Mouse (Mus musculus) mesoderm, embryonic 11.5 days (tissue): ENCODE results near the gene Ttc5.
"Not testable (repeated sequence)": the region's sequence is repeated elsewhere in the genome, so short reads cannot be mapped to it uniquely, and the experiment has no call there.

Source experiments
- DNase-seq: peaks from one replicate; pipeline ENCODE4 v3.0.0-alpha.2; 2012; ENCODE audit warnings: low read depth, low spot score

Gene Ttc5

GRCm38 (mm10) chr14:50785251-50785637 is at the start of gene Ttc5:
Ttc5 (minus strand) TSS chr14:50785519.
- peak; percentile 94 for DNase-seq

- DNase-seq: no peak
These were observed 49.1 kb upstream of the Ttc5 start for GRCm38 (mm10) chr14:50834435-50834834.

GRCm38 (mm10) chr14:50833964-50834363 is 48.6 kb upstream of the Ttc5 start:
- DNase-seq: no peak

DNA sequence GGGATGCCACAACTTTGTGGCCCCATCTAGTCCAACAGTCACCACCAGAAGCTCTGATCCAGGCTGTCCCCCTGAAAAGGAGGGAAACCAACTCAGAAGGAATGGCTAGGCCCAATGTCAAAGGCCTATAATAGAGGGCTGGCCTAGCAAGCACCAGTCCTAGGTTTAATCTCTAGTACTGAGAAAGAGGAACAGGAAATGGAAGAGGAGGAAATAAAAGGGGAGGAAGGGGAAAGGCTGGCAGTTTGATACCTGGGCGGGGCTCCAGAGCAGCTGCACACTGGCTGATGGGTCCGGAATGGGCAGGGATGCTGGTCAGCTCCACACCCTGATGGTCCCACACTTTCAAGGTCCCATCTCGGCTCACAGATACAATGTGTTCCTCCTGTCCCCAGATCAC is 44.6 kb upstream of the Ttc5 start:
- no peak for DNase-seq

GRCm38 (mm10) chr14:50826579-50826978 is 41.3 kb upstream of the Ttc5 start:
- no peak for DNase-seq

DNA sequence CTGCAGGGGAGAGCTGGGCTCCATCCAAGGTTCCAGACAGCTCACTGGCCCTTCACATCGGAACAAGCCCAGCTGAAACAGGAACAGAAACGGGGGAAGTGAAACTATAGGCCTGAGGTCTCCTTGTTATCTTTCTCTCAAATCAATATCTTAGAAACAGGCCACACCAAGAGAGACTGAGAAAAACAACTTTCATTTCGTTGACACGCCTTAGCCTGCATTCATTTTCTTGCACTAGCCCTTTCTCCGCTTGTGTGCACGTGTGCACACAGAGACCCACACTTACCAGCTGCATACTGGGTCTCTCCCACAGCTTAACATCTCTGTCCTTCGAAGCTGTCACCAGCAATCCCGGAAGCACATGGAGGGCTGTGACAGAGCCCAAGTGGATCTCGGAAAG is 38.9 kb upstream of the Ttc5 start:
- no peak for DNase-seq

DNA sequence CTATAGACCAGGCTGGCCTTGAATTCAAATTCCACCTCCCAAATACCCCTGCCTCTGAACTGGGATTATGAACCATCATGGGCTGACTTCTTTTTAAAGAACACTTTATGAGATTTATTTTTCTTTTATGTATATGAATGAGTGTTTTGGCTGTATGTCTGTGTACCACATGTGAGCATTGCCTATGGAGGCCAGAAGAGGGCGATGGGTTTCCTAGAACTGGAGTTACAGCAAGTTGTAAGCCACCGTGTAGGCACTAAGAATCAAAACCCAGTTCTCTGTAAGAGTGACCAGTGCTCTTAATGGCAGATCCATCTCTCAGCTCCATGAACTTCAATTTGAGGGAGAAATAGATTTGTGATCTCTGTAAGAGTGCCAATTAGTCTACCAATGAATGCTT is 37.9 kb upstream of the Ttc5 start:
- no peak for DNase-seq

DNA sequence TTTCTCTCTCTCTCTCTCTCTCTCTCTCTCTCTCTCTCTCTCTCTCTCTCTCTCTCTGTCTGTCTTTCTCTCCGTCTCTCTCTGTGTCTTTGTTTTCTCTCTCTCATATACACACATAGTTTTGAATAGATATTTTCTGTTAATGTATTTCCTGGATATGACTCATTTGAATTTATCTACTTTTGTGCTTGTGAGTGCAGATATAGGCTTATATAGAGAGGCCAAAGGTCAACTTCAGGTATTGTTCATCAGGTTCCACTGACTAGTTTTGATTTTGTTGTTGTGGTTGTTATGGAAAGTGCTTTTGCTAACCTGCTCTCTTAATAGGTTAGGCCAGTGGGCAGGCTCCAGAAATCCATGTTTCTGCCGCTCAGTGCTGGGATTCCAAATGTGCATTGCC is 27.7 kb upstream of the Ttc5 start:
- DNase-seq: no peak

DNA sequence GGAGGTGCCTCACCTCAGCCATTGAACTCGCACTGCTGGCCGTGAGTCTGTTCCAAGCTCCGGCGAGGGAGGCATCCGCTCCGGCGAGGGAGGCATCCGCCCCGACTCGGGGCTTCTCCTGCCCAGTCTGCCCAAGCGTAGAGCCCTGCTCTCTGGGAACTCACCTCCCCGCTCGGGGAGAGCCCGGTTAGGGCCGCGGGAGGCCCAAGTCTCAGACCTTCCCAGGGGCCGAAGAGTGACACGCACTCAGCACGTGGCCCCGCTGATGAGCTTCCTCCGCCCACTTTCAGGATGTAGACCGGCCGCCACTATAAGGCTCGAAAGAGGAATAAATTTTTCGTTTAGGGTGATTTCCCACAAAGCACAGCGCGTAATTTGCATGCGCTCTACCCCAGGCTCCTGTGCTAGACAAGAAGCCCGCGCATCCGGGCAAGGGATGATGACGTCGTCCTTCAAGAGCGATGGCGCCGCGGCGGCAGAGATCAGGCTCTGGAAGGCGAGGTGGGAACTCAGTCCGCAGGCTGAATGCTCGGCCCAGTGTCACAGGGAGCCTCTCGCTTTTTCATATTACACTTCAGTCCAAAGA is 22.3 kb upstream of the Ttc5 start, which contains the start of the genes Ccnb1ip1 and Parp2:
Ccnb1ip1 (minus strand) TSS at position 246 of the 586 bp plus-strand sequence.
Parp2 (plus strand) TSS at position 355 of the 586 bp plus-strand sequence.
- DNase-seq: peak; percentile 97

DNA sequence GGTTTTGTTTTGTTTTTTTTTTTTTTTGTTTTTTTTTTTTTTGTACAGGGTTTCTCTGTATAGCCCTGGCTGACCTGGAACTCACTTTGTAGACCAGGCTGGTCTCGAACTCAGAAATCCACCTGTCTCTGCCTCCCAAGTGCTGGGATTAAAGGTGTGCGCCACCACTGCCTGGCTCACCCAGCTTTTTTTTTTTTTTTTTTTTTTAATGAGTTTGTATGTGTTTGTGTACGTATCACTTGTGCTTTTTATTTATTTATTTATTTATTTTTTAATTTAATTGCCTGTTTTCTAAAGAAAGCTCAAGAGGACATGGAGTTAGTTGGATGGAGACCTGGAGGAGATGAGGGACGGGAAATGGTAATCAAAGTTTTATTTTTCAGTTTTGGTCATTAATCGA is 21.1 kb upstream of the Ttc5 start:
- DNase-seq: not testable (repeated sequence)

DNA sequence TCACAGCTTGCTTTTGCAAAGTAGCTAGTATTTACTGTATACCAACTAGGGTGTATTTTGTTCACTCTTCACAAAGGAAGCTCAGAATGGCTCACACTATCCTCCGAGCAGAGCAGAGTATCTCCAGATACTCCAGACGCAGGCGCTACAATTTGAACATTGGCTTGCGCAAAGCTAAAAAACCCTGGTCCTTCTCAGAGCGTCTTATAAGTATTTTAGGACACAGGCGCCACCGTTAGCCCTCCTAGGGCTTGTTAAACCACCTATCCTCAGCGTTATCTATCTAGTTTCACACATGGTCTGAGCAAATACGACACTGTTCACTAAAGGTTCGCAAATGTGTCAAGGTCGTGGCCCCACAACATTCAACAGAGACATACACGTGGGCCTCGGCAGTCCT is 19.4 kb upstream of the Ttc5 start:
- DNase-seq: no peak

DNA sequence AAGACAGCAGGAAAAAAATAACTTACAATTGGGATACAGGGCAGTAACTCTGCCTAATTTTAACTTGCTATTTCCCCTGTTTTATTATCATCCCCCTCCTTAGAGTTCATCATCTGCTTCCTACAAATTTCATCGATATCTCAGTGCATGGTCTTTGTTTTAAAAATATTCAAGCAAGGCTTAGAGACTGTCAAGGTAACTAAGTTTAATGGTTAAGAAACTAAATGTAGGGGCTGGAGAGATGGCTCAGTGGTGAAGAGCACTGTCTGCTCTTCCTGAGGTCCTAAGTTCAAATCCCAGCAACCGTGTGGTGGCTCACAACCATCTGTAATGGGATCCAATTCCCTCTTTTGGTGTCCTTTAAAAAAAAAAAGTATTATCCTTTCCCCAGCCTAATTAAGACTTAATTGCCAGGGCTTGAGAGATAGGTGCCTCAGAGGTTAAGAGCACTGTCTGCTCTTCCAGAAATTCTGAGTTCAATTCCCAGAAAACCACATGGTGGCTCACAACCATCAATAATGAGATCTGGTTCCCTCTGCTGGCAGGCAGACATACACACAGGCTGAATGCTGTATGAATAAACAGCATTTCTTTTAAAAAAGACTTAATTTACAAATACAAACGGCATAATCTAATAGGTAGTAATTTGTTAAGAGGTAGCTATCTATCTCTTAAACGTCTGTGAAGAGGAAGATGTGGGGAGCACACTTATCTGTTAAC is 17.7 kb upstream of the Ttc5 start:
- DNase-seq: peak; percentile 39

GRCm38 (mm10) chr14:50802441-50802840 is 17.1 kb upstream of the Ttc5 start:
- no peak for DNase-seq

- DNase-seq: peak; percentile 66
These were observed 14.4 kb upstream of the Ttc5 start for GRCm38 (mm10) chr14:50799502-50800259.

DNA sequence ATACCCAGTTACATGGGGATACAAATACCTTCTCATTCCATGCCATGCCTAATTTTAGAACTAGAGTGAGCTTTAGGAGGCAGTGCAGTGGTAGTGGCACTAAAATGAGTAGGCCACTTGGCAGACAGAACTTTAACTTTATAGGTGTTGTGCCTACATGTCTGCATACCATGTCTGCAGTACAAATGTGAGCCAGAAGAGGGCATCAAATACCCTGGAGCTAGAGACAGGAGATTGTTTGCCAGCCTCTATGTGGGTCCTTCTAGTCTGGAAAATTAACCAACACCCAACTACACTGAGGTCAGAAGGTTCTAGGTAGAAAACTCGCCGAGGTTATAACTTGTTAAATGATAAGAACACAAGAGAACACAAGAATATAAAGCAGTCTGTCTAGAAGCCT is 13.2 kb upstream of the Ttc5 start:
- DNase-seq: no peak

DNA sequence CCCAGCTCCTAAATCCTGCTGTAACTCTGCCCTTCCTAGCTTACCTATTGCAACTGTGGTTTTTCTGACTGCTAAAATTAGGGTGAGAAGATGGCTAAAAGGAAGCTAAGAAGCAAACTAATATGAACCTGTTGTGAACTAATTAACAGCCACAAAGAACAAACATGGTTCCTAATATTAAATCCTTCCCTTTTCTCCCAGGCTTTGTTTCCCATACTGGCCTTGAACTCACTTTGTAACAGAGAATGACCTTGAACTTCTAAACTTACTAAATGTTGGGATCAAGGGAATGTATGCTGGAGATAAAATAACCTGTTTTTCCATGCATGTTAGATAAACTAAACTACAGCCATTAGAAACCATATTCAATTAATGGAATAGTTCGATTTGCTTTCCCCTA is 11.1 kb upstream of the Ttc5 start:
- DNase-seq: no peak

- DNase-seq: no peak
These were observed 10.6 kb upstream of the Ttc5 start for GRCm38 (mm10) chr14:50795965-50796364.

- DNase-seq: no peak
These were observed 10.1 kb upstream of the Ttc5 start for GRCm38 (mm10) chr14:50795261-50795935.

GRCm38 (mm10) chr14:50788157-50788556 is 2.8 kb upstream of the Ttc5 start:
- peak; percentile 19 for DNase-seq

DNA sequence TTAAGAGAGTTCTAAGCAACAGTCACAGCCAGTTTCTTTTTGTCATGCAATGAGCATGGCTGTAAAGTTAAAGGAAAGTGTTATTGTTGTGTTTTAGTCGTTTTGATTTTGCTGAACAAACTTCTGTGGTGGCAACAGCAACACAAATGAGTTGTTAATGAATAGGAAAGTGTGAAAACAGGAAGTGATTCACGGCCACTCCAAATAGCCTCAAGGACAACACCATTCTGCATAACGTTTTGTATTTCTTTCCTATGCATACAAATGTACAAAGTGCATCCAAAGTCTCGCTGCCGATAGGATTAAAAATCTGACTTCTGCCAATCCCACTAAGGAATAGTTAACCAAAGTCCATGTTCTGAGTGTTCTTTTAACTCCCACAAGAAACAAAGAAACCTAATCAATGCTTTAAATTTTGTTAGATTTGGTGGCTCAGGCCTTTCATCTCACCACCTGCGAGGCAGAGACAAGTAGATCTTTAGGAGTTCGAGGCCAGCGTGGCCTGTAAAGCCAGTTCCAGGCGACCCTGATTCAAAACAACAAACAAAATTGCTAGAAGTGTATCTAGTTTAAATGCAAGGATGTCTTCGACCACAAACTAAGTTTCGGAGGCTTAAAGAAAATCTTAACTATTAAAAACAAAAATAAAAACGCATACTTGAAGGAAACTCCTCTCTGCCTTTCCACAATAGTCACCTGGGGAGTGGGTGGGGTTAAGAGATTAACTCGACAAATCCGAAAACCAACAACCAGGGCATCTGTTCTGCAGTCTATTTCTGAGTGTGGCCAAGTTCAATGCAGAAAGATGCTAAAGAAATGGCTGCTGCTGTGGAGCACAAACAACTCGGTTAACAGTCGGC is 698 bp downstream of the Ttc5 start:
- DNase-seq: no peak

DNA sequence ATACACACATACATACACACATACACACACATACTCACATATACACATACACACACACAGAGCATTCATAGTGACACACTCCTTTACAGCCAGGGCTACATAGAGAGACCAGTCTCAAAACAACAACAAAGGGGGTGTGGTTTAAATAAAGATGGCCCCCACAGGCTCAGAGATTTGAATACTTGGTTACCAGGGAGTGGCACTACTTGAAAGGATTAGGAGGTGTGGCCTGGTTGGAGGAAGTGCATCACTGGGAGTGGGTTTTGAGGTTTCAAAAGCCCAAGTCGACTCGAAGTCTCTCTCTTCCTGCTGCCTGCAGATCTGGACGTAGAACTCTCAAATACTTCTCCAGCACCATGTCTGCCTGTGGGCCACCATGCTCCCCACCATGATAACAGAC is 3.2 kb downstream of the Ttc5 start:
- DNase-seq: no peak
